Mouse (Mus musculus) T-helper 1 cell (primary cell): ENCODE measurements around the gene Fmo9.

Source experiments
- in situ Hi-C: fragments of 300-600 bp; cut with MboI, MseI; formaldehyde crosslinking; loops from one replicate; pipeline ENCODE4 v1.15.1; 2025; ENCODE audit warnings: high pct_unique_total_duplicates

Fmo9 gene

GRCm38 (mm10) chr1:166681745-166682144, at the start of gene Fmo9:
Gene Fmo9, minus strand, starts transcription at chr1:166681845.
- in situ Hi-C loops: no loop called here

DNA sequence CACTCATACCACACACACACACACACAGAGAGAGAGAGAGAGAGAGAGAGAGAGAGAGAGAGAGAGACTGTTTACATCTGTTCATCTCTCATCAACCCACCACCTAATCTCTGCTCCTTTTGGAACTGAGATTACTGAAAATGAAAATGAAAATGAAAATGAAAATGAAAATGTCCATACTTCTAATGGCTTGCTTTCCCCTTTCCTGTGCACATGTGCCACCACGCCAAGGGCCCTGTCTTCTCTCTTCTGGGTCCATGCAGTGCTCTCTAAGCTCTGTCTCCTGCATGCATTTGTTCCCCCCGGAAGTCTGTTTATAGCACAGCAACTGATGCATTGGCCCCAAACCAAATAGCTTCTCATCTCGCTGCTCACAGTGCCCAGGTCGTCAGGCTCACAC, 49.2 kb upstream of the Fmo9 start:
- in situ Hi-C loops: loop anchor here (25.0 kb wide), 2 partner anchors 481 to 606 kb away; partner anchors contain the start of gene Aldh9a1

DNA sequence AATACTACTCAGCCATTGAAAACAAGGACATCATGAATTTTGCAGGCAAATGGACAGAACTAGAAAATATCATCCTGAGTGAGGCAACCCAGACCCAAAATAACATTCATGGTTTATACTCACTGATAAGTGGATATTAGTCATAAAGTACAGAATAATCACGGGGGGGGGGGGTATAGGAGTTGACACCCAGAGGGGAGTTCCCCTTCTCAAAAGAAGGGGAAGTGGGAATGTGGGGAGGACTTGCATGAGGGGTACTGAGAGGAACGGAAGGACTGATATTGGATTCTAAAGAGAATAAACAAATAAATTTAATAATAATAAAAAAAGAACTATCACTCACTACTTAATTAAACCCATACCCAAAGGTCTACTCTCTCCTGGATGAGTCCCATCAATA, 48.6 kb upstream of the Fmo9 start:
- in situ Hi-C loops: loop anchor here (25.0 kb wide), 2 partner anchors 482 to 607 kb away; partner anchors contain the start of gene Aldh9a1

- in situ Hi-C loops: no loop called here
Observed at GRCm38 (mm10) chr1:166710861-166711260, 29.2 kb upstream of the Fmo9 start.

DNA sequence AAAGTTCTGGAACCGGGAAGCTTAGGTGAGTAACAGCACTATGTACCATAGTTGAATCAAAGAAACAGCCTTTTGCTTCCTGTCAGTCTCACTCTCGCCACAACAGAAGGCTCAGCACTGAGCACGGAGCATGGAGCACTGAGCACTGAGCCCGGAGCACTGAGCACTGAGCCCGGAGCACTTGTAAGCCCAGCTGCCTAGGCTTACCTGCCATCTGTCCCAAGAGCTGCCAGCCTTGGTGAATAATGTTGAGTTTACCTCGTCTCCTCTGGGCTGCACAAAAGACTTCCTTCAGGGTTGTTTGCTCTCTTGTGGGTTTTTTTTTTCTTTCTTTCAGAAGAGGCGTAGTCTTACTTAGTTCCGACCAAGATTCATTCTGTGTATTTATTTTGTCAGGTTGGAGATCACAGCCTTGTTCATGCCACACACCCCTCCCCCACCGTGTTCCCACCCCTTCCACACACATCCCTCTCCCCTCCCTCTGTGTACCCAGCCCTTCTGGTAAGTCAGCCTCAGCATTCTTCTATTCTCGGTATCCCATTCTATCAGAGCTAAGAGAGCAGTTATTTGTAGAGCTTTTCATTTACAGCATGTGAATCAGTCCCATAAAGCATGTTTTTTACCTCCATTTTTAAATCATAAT, 20.7 kb upstream of the Fmo9 start:
- in situ Hi-C loops: no loop called here

DNA sequence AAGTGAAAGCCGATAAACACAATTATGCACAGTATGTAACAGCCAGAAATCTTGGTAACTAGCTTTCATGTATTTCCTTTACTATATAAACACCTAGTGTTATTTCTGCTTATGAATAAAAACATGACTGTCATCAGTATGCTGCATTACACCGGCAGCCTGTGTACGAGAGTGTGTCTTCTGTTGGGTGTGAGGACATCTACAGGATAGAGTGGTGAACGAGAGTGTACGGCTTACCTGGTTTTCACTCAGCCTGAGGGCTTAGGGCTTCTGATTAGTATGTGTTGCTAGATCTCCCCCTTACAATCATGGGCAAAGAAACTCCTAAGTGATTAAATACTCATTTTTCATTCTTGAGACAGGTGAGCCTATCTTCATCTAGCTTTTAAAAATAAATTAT, 12.4 kb downstream of the Fmo9 start:
- in situ Hi-C loops: no loop called here

DNA sequence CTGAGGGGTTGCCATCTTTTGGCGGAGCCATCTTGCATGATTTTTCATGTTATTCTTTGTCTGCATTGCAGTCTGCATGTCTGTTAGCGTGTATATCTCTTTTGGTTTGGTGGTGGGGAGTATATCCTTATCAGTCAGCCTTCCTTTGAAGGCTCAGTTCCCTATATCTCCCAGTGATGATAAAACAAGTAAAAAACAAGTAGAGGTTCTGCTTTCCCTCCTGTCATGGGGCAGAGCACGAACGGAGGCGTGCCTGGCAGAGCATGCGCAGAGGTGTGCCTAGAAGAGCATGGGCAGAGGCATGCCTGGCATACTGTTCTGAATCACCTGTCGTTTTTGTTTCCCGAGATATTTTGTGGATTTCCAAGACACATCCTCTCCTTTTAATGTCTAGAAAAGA, 20.8 kb downstream of the Fmo9 start:
- in situ Hi-C loops: no loop called here

DNA sequence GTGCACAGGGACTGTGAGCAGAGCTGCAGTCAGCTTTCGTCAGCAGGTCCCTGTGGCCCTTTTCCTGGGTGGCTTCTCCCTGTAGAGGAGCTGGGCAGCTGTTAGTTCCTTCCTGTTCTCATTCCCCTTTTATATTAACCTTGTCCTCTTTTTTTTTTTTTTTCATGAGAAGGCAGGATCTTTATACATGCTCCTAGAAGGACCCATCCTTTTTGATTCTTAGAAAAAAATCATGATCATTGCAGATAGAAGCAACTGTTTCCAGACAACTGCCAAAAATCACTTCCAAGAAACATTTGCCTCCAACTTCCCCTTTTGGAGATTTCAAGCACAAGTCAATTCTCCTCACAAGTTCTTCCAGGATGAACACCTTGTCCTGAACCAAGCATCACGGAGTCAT, 34.1 kb downstream of the Fmo9 start, which contains the start of gene Gm4847:
Gene Gm4847, minus strand, starts transcription at position 101 of the 400 bp plus-strand sequence.
- in situ Hi-C loops: no loop called here
